Mouse (Mus musculus): ENCODE measurements at regions not wholly inside any gene's neighbourhood (a gene's known extent, or its start where the extent isn't known, plus 50 kb on each side); places are given as distances from the start of the nearest gene placed in this dataset.
"Not testable (repeated sequence)": the region's sequence is repeated elsewhere in the genome, so short reads cannot be mapped to it uniquely, and the experiment has no call there.

DNA sequence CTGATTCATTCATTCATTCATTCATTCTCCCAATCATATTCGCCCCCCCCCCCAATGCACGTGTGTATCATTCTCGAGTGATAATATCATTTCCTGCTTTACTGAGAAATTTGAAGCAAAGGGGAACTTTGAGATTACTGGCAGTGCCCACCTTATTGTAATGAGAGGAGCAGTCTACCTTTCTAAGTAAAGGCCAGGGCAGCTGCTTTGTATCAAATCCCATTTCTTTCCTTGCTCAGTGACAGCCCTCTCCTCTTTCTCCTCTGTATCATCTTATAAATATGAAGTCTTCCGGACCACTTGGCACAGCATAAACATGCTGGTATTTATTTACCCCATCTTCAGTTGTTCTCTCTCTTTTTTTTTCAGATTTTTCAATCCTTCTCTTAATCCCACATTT, 139.1 kb upstream of the Tacstd2 start:
- not testable (repeated sequence) for DNase-seq (ENCODE audit: low spot score in 2 of 2)

DNA sequence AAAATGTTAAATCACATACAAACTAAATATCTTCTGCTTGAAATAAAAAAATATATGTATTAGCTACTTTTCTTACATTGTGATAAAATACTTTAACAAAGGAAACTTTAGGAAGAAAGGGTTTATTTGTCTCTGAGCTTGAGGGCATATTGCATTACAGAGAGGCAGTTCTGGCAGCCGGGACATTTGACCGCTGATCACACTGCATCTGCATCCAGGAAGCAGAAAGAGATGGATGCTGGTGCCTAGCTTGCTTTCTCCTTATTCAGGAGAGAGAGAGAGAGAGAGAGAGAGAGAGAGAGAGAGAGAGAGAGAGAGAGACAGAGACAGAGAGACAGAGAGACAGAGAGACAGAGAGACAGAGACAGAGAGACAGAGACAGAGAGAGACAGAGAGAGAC, 137.7 kb upstream of the Tacstd2 start:
- not testable (repeated sequence) for DNase-seq (ENCODE audit: low spot score in 2 of 2)

DNA sequence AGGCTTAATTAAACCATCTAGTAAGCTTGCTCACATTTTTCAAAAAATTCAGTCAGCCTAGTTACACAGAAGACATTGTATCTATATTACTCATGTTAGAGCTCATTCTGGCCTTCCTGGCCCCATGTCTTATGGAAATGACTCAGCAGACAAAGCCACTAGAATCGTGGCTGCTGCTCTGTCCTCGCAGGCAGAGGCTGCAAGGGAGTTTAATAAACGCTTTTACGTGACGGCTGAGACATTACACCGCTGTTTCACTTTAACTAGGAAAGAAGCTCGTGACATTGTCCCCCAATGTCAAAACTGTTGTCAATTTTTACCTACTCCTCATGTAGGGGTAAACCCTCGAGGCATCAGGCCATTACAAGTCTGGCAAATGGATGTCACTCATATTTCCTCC, 132.5 kb upstream of the Tacstd2 start:
- not testable (repeated sequence) for DNase-seq (ENCODE audit: low spot score in 2 of 2)

DNA sequence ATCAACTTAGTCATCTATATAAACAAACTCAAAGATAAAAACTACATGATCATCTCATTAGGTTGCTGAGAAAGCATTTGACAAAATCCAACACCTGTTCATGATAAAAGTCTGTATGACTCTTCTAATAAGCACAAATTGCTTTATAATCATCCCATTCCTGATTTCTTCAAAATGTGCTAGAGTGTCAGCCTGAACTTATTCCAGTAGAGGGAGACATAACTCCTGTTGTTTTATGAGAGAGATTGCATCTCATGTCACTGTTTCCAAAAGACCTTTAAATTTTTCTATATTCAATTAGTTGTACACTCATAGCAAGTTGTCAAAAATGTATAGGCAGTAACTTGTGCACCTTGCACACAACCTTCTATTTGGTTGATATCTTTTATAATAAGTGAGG, 96.0 kb upstream of the Tacstd2 start:
- no peak for DNase-seq (ENCODE audit: low spot score in 2 of 2)

DNA sequence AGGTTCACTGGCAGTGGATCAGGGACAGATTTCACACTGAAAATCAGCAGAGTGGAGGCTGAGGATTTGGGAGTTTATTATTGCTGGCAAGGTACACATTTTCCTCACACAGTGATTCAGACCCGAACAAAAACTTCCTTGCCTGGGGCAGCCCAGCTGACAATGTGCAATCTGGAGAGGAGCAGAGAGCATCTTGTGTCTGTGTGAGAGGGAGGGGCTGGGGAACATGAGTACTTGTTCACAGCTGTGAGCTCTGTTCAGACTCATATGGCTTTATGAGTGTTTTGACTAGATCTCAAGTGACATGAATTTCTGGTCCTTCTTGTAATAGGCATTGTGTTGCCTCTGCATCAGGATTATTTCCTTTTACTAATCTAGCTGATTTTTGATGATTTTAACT, 74.8 kb upstream of the Tacstd2 start:
- DNase-seq (ENCODE audit: low spot score in 2 of 2), result no peak

DNA sequence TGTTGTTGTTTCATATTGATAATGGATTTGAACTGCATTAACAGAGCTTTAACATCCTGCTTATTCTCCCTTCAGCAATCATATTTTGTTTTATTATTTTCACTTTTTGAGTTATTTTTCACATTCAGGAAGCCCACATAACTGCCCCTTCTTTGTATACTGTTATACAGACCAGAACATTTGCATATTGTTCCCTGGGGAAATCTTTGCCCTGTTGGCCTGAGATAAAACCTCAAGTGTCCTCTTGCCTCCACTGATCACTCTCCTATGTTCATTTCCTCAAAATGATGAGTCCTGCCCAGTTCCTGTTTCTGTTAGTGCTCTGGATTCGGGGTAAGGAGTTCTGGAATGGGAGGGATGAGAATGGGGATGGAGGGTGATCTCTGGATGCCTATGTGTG, 73.9 kb upstream of the Tacstd2 start:
- DNase-seq (ENCODE audit: low spot score in 2 of 2), result not testable (repeated sequence)
